Mouse (Mus musculus): ENCODE data around the gene Lhfpl5.

The Lhfpl5 gene

DNA sequence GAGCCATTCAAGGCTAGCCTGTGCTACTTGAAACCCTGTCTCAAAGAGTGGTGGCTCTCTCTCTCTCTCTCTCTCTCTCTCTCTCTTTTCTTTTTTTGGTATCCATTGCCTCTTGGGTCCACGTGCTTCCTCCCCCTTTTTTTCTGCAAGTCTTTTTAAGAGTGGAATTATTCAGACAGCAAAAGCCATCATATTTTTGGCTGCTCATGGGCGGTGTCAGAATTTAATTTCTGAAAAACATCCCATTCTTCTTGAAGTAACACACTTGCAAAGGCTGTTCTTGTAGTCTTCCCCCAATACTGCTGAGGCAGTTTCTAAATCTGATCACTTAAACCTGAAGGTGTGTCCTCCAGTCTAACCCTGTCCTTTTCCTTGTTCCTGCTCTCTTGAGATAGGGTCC is 51.5 kb downstream of the Lhfpl5 start:
- no peak for DNase-seq (ENCODE audit: low spot score)

DNA sequence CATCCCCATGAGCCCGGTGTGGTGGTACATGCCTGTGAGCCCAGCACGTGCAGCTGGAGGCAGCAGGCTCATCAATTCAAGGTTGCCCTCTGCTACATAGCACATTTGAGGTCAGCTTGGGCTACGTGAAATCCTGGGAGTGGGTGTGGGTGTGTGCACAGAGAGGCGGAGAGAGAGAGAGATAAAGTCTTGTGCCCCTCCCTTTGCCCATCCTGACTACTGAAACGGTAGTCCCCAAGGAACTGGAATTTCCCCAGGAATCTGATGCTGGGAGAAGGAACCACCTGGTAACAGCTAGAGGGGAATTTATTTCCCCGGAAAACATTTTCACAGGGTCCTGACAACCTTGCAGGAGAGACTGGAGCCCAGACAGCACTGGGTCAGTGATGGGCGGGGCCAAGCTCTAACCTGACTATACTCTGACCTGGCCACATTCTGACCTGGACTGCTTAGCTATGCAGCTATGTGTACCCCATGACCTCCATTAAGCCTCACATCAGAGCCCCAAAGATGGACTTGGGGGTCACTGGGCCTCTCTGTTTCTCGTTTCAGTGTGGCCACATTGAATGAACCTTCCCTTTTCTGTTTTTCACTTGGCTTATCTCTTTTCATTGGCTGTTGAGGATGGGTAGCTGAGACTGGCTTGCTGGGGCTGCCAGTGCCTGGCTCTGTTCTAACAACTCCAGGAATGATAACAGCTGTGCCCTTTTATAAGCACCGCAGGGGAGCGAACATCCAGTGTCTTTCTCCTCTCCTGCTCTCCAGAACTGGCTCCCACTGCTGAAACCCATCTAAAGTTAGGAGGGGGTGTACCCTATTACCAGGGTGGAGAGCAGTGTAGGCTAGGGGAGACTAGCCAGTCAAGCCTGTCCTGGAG is 53.0 kb downstream of the Lhfpl5 start:
- DNase-seq (ENCODE audit: low spot score) = no peak

DNA sequence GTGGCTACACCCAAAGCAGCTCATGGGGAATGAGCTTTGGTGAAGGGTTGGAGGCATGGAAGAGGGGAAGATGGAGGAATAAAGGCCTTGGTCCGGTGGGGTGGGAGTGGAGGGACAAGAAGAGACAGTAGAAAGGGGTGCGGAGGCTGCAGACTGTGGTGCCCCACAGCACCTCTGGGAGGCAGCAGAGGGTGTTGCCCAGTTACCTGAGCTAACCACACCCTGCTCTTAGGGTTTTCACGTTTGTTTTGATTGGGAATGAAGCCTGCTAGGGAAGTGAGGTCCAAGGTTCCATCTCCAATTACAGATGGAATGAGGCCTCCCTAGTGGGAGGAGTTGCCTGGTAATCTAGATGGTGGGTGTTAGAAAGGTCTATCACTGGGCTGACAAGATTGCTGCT is 53.7 kb downstream of the Lhfpl5 start:
- no peak for DNase-seq (ENCODE audit: low spot score)

Measured in layer of hippocampus, adult 9-10 months (tissue).